Mouse (Mus musculus): ENCODE measurements at regions not wholly inside any gene's neighbourhood (a gene's known extent, or its start where the extent isn't known, plus 50 kb on each side); places are given as distances from the start of the nearest gene placed in this dataset.
"Not testable (repeated sequence)": the region's sequence is repeated elsewhere in the genome, so short reads cannot be mapped to it uniquely, and the experiment has no call there.

GRCm38 (mm10) chr4:69677315-69677714 lies 723.1 kb upstream of the Brinp1 start:
- no peak for DNase-seq (ENCODE audit: extremely low spot score, low read depth, low spot score)

- DNase-seq (ENCODE audit: extremely low spot score, low read depth, low spot score): no peak
These were observed 719.3 kb upstream of the Brinp1 start for GRCm38 (mm10) chr4:69673456-69673855.

GRCm38 (mm10) chr4:69628908-69629307 lies 674.7 kb upstream of the Brinp1 start:
- no peak for DNase-seq (ENCODE audit: extremely low spot score, low read depth, low spot score)

- not testable (repeated sequence) for DNase-seq (ENCODE audit: extremely low spot score, low read depth, low spot score)
These were observed 672.2 kb upstream of the Brinp1 start for GRCm38 (mm10) chr4:69626426-69626825.

- DNase-seq (ENCODE audit: extremely low spot score, low read depth, low spot score): no peak
These were observed 671.6 kb upstream of the Brinp1 start for GRCm38 (mm10) chr4:69625831-69626230.

GRCm38 (mm10) chr4:69621058-69621609 lies 666.9 kb upstream of the Brinp1 start:
- no peak for DNase-seq (ENCODE audit: extremely low spot score, low read depth, low spot score)

- no peak for DNase-seq (ENCODE audit: extremely low spot score, low read depth, low spot score)
These were observed 664.0 kb upstream of the Brinp1 start for GRCm38 (mm10) chr4:69618161-69618730.

GRCm38 (mm10) chr4:69614901-69615300 lies 660.7 kb upstream of the Brinp1 start:
- DNase-seq (ENCODE audit: extremely low spot score, low read depth, low spot score): no peak

GRCm38 (mm10) chr4:69611681-69612300 lies 657.6 kb upstream of the Brinp1 start:
- DNase-seq (ENCODE audit: extremely low spot score, low read depth, low spot score): no peak

- no peak for DNase-seq (ENCODE audit: extremely low spot score, low read depth, low spot score)
These were observed 654.7 kb upstream of the Brinp1 start for GRCm38 (mm10) chr4:69608885-69609284.

- no peak for DNase-seq (ENCODE audit: extremely low spot score, low read depth, low spot score)
These were observed 642.9 kb upstream of the Brinp1 start for GRCm38 (mm10) chr4:69596992-69597541.

GRCm38 (mm10) chr4:69594022-69594421 lies 639.8 kb upstream of the Brinp1 start:
- DNase-seq (ENCODE audit: extremely low spot score, low read depth, low spot score): no peak

GRCm38 (mm10) chr4:69576256-69576655 lies 622.1 kb upstream of the Brinp1 start:
- DNase-seq (ENCODE audit: extremely low spot score, low read depth, low spot score): no peak

- no peak for DNase-seq (ENCODE audit: extremely low spot score, low read depth, low spot score)
These were observed 593.9 kb upstream of the Brinp1 start for GRCm38 (mm10) chr4:69548104-69548503.

GRCm38 (mm10) chr4:69538172-69538908 lies 584.1 kb upstream of the Brinp1 start:
- no peak for DNase-seq (ENCODE audit: extremely low spot score, low read depth, low spot score)

- DNase-seq (ENCODE audit: extremely low spot score, low read depth, low spot score): no peak
These were observed 578.9 kb upstream of the Brinp1 start for GRCm38 (mm10) chr4:69533107-69533506.

GRCm38 (mm10) chr4:69523112-69523511 lies 568.9 kb upstream of the Brinp1 start:
- DNase-seq (ENCODE audit: extremely low spot score, low read depth, low spot score): no peak

GRCm38 (mm10) chr4:69508281-69508680 lies 554.1 kb upstream of the Brinp1 start:
- DNase-seq (ENCODE audit: extremely low spot score, low read depth, low spot score): no peak

GRCm38 (mm10) chr4:69471200-69471599 lies 517.0 kb upstream of the Brinp1 start:
- no peak for DNase-seq (ENCODE audit: extremely low spot score, low read depth, low spot score)

GRCm38 (mm10) chr4:69459990-69460389 lies 505.8 kb upstream of the Brinp1 start:
- DNase-seq (ENCODE audit: extremely low spot score, low read depth, low spot score): no peak

- no peak for DNase-seq (ENCODE audit: extremely low spot score, low read depth, low spot score)
These were observed 502.2 kb upstream of the Brinp1 start for GRCm38 (mm10) chr4:69456420-69456819.

- DNase-seq (ENCODE audit: extremely low spot score, low read depth, low spot score): no peak
These were observed 492.0 kb upstream of the Brinp1 start for GRCm38 (mm10) chr4:69446161-69446560.

Measured in hindlimb bud, embryonic 11.5 days (tissue).